Mouse (Mus musculus): ENCODE data around the gene Kcnq5.
"Not testable (repeated sequence)": the region's sequence is repeated elsewhere in the genome, so short reads cannot be mapped to it uniquely, and the experiment has no call there.

Gene Kcnq5

GRCm38 (mm10) chr1:21488645-21489044, 473.1 kb downstream of the Kcnq5 start:
- DNase-seq (ENCODE audit: low spot score in 2 of 2) = no peak

- DNase-seq (ENCODE audit: low spot score in 2 of 2) = no peak
These were observed 475.5 kb downstream of the Kcnq5 start for GRCm38 (mm10) chr1:21486266-21486665.

GRCm38 (mm10) chr1:21469311-21469710, 492.4 kb downstream of the Kcnq5 start:
- no peak for DNase-seq (ENCODE audit: low spot score in 2 of 2)

- no peak for DNase-seq (ENCODE audit: low spot score in 2 of 2)
These were observed 495.3 kb downstream of the Kcnq5 start for GRCm38 (mm10) chr1:21466431-21466830.

- peak; percentile 64 to 81 for DNase-seq (ENCODE audit: low spot score in 2 of 2)
These were observed 500.6 kb downstream of the Kcnq5 start for GRCm38 (mm10) chr1:21460941-21461689.

GRCm38 (mm10) chr1:21458581-21458980, 503.2 kb downstream of the Kcnq5 start:
- DNase-seq (ENCODE audit: low spot score in 2 of 2) = no peak

GRCm38 (mm10) chr1:21455971-21456370, 505.8 kb downstream of the Kcnq5 start:
- no peak for DNase-seq (ENCODE audit: low spot score in 2 of 2)

- DNase-seq (ENCODE audit: low spot score in 2 of 2) = no peak
These were observed 513.5 kb downstream of the Kcnq5 start for GRCm38 (mm10) chr1:21448227-21448626.

- no peak for DNase-seq (ENCODE audit: low spot score in 2 of 2)
These were observed 525.0 kb downstream of the Kcnq5 start for GRCm38 (mm10) chr1:21436753-21437152.

- DNase-seq (ENCODE audit: low spot score in 2 of 2) = no peak
These were observed 526.9 kb downstream of the Kcnq5 start for GRCm38 (mm10) chr1:21434853-21435252.

GRCm38 (mm10) chr1:21431666-21432065, 530.1 kb downstream of the Kcnq5 start:
- no peak for DNase-seq (ENCODE audit: low spot score in 2 of 2)

GRCm38 (mm10) chr1:21428079-21428478, 533.7 kb downstream of the Kcnq5 start:
- DNase-seq (ENCODE audit: low spot score in 2 of 2) = no peak

GRCm38 (mm10) chr1:21425654-21426053, 536.1 kb downstream of the Kcnq5 start:
- no peak for DNase-seq (ENCODE audit: low spot score in 2 of 2)

- DNase-seq (ENCODE audit: low spot score in 2 of 2) = no peak
These were observed 542.4 kb downstream of the Kcnq5 start for GRCm38 (mm10) chr1:21419370-21419769.

- peak in 1 of 2 experiments; percentile 17 for DNase-seq (ENCODE audit: low spot score in 2 of 2)
These were observed 549.6 kb downstream of the Kcnq5 start for GRCm38 (mm10) chr1:21412197-21412555.

GRCm38 (mm10) chr1:21411331-21412196, 550.2 kb downstream of the Kcnq5 start:
- DNase-seq (ENCODE audit: low spot score in 2 of 2) = peak; percentile 57 to 86

GRCm38 (mm10) chr1:21407266-21407665, 554.5 kb downstream of the Kcnq5 start:
- no peak for DNase-seq (ENCODE audit: low spot score in 2 of 2)

GRCm38 (mm10) chr1:21402804-21403203, 558.9 kb downstream of the Kcnq5 start:
- DNase-seq (ENCODE audit: low spot score in 2 of 2) = no peak

- DNase-seq (ENCODE audit: low spot score in 2 of 2) = no peak
These were observed 570.5 kb downstream of the Kcnq5 start for GRCm38 (mm10) chr1:21391138-21391671.

GRCm38 (mm10) chr1:21383256-21383655, 578.5 kb downstream of the Kcnq5 start, which contains the start of gene Khdc1b:
Khdc1b (plus strand) TSS chr1:21383556.
- DNase-seq (ENCODE audit: low spot score in 2 of 2) = no peak

GRCm38 (mm10) chr1:21368031-21368430, 593.7 kb downstream of the Kcnq5 start, which contains the start of gene Khdc1c:
Khdc1c (plus strand) TSS chr1:21368331.
- not testable (repeated sequence) for DNase-seq (ENCODE audit: low spot score in 2 of 2)

- no peak for DNase-seq (ENCODE audit: low spot score in 2 of 2)
These were observed 612.4 kb downstream of the Kcnq5 start, which contains the start of gene Khdc1a for GRCm38 (mm10) chr1:21349341-21349740. Khdc1a (plus strand) TSS chr1:21349641.

Measured in cerebellum, postnatal 4 days (tissue).